Mouse (Mus musculus): ENCODE data around the gene Ap2m1.

DNA sequence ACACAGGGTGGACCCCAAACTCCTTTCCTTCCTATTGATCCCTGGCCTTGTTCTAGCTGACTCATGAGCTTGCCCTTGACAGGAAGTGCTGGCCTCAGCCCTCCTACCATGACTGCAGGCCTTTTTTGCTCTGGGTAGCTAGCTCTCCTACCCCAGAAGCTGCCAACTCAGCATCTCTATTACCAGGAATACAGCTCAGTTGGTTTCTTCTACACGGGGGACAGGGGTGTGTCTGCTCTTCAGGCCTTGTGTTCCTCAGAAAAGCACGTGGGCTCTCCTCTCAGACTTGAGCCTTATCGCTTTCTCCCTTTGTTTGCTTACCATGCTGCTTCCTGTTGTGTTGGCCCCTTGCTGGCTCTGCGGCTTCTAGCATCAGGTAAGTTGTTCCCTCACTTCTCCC lies 5.2 kb downstream of the Ap2m1 start:
- TF ChIP-seq EP300 (optimal IDR thresholded peaks at IDR 0.05) (no peak), CTCF (IDR thresholded peaks at IDR 0.05; ENCODE audit: low read depth) (no peak)

All from stomach, postnatal 0 days (tissue).